Mouse (Mus musculus): ENCODE measurements around the gene Olfr984. TPM values are rescaled to one million over a fixed set of nuclear protein-coding genes. Genes with fewer than 3 reads are reported as not detected.

Gene Olfr984
- not detected in 4 replicates for total RNA-seq (2023)

GRCm38 (mm10) chr9:40114106-40114505 lies at the start of gene Olfr984:
TSS of gene Olfr984 (minus strand) at chr9:40114206.

GRCm38 (mm10) chr9:40130084-40130483 lies 16.1 kb upstream of the Olfr984 start, which contains the start of gene Olfr985:
TSS of gene Olfr985 (minus strand) at chr9:40130184.

GRCm38 (mm10) chr9:40093495-40093894 lies 20.5 kb downstream of the Olfr984 start, which contains the start of gene Olfr983:
TSS of gene Olfr983 (minus strand) at chr9:40093595.

GRCm38 (mm10) chr9:40073529-40073928 lies 40.5 kb downstream of the Olfr984 start, which contains the start of gene Olfr982:
TSS of gene Olfr982 (plus strand) at chr9:40073829.

Other genes starting within 250 kb of the Olfr984 start
- not detected in 4 replicates for gene Olfr972, start 247.8 kb downstream of the Olfr984 start, total RNA-seq (2023)
- not detected in 4 replicates for gene Olfr229, start 206.9 kb downstream of the Olfr984 start, total RNA-seq (2023)
- not detected in 4 replicates for gene Olfr974, start 176.7 kb downstream of the Olfr984 start, total RNA-seq (2023)
- not detected in 4 replicates for gene Olfr975, start 162.2 kb downstream of the Olfr984 start, total RNA-seq (2023)
- not detected in 4 replicates for gene Olfr976, start 153.1 kb downstream of the Olfr984 start, total RNA-seq (2023)
- gene Olfr978, start 122.1 kb downstream of the Olfr984 start, total RNA-seq (2023) = not detected in 4 replicates
- gene Olfr979, start 110.7 kb downstream of the Olfr984 start, total RNA-seq (2023) = not detected in 4 replicates
- gene Olfr980, start 104.6 kb downstream of the Olfr984 start, total RNA-seq (2023) = not detected in 4 replicates
- gene Olfr981, start 92.7 kb downstream of the Olfr984 start, total RNA-seq (2023) = not detected in 4 replicates
- gene Olfr982, start 40.4 kb downstream of the Olfr984 start, total RNA-seq (2023) = not detected in 4 replicates
- not detected in 4 replicates for gene Olfr983, start 20.6 kb downstream of the Olfr984 start, total RNA-seq (2023)
- gene Olfr985, start 16.0 kb upstream of the Olfr984 start, total RNA-seq (2023) = not detected in 4 replicates
- not detected in 4 replicates for gene Tmem225, start 33.9 kb upstream of the Olfr984 start, total RNA-seq (2023)
- not detected in 4 replicates for gene Olfr986, start 66.7 kb upstream of the Olfr984 start, total RNA-seq (2023)
- 2.1 to 2.6 TPM (median 2.4 TPM) in 4 replicates for gene Zfp202, start 78.1 kb upstream of the Olfr984 start, total RNA-seq (2023)
- not detected in 4 replicates for gene Scn3b, start 155.0 kb upstream of the Olfr984 start, total RNA-seq (2023)